Mouse (Mus musculus) left cerebral cortex, adult 11 months (tissue): Measurements from ENCODE around the gene Rrp7a.

Experiments used
- DNase-seq: peaks from one replicate; pipeline ENCODE4 v3.0.0; 2022; ENCODE audit warnings: low spot score

Rrp7a gene

GRCm38 (mm10) chr15:83122566-83123145, at the start of gene Rrp7a:
TSS of gene Rrp7a (minus strand) at chr15:83122801.
- peak; percentile 84 for DNase-seq

GRCm38 (mm10) chr15:83171712-83172481, 49.3 kb upstream of the Rrp7a start:
- peak; percentile 96 for DNase-seq

GRCm38 (mm10) chr15:83170956-83171659, 48.5 kb upstream of the Rrp7a start:
- no peak for DNase-seq

GRCm38 (mm10) chr15:83169772-83170722, 47.4 kb upstream of the Rrp7a start:
- no peak for DNase-seq

GRCm38 (mm10) chr15:83168875-83169771, 46.5 kb upstream of the Rrp7a start:
- DNase-seq, result no peak

GRCm38 (mm10) chr15:83168311-83168710, 45.7 kb upstream of the Rrp7a start:
- DNase-seq, result no peak

GRCm38 (mm10) chr15:83167550-83168065, 45.0 kb upstream of the Rrp7a start:
- no peak for DNase-seq

- no peak for DNase-seq
These were observed 44.5 kb upstream of the Rrp7a start for GRCm38 (mm10) chr15:83167126-83167525.

GRCm38 (mm10) chr15:83166642-83167041, 44.0 kb upstream of the Rrp7a start:
- no peak for DNase-seq

- DNase-seq, result no peak
These were observed 43.1 kb upstream of the Rrp7a start for GRCm38 (mm10) chr15:83165526-83166315.

GRCm38 (mm10) chr15:83164971-83165471, 42.4 kb upstream of the Rrp7a start:
- DNase-seq, result no peak

- no peak for DNase-seq
These were observed 40.4 kb upstream of the Rrp7a start for GRCm38 (mm10) chr15:83162818-83163485.

- no peak for DNase-seq
These were observed 39.4 kb upstream of the Rrp7a start for GRCm38 (mm10) chr15:83162001-83162400.

- DNase-seq, result no peak
These were observed 38.6 kb upstream of the Rrp7a start for GRCm38 (mm10) chr15:83161062-83161748.

- no peak for DNase-seq
These were observed 38.0 kb upstream of the Rrp7a start for GRCm38 (mm10) chr15:83160561-83160960.

GRCm38 (mm10) chr15:83159823-83160222, 37.2 kb upstream of the Rrp7a start:
- no peak for DNase-seq

GRCm38 (mm10) chr15:83158587-83159160, 36.1 kb upstream of the Rrp7a start:
- no peak for DNase-seq

- no peak for DNase-seq
These were observed 35.1 kb upstream of the Rrp7a start for GRCm38 (mm10) chr15:83157667-83158064.
